Mouse (Mus musculus) heart, adult 2 months (tissue): ENCODE measurements around the gene Stk32c.

ENCODE experiments used
- CTCF ChIP-seq: fragments of 200-600 bp; IDR thresholded peaks from 2 replicates; pipeline ENCODE4 v1.8.1; 2022; ENCODE audit warnings: antibody characterized with exemption, mild to moderate bottlenecking, moderate library complexity
- EP300 ChIP-seq: fragments of 200-500 bp; IDR thresholded peaks from 2 replicates; pipeline ENCODE4 v1.6.1; 2011; ENCODE audit warnings: low read depth, low read length, control low read depth; ENCODE audit not compliant: insufficient read depth
- POLR2A ChIP-seq: fragments of 200-500 bp; IDR thresholded peaks from 2 replicates; pipeline ENCODE4 v1.6.1; 2011; ENCODE audit warnings: mild to moderate bottlenecking, low read depth, low read length, control low read depth; ENCODE audit not compliant: insufficient read depth

GRCm38 (mm10) chr7:139219486-139219885 lies 6.4 kb upstream of the Stk32c start:
- TF ChIP-seq POLR2A (no peak), CTCF (no peak), EP300 (no peak)
